Mouse (Mus musculus) hindbrain, postnatal 0 days (tissue): ENCODE data around the gene Ubtd1. TPM values are rescaled to one million over a fixed set of nuclear protein-coding genes. Genes with fewer than 3 reads are reported as not detected.

Experiments used
- ATAC-seq: fragments of 200-750 bp; cut with Nextera tagmentation; 2 replicates; pipeline ENCODE4 v1.8.0; 2017; ENCODE audit warnings: mild to moderate bottlenecking, moderate TSS enrichment, moderate library complexity
- DNase-seq: peaks from one replicate; pipeline ENCODE4 v3.0.0-alpha.2; 2015; ENCODE audit warnings: low spot score
- H3K27ac ChIP-seq: fragments of 300-500 bp; sonication (generic); 2 replicates; pipeline ENCODE4 v1.5.1; 2014; ENCODE audit warnings: mild to moderate bottlenecking
- H3K27me3 ChIP-seq: fragments of 300-500 bp; sonication (generic); 2 replicates; pipeline ENCODE4 v1.6.1; 2014; ENCODE audit warnings: low read length, mixed read lengths; ENCODE audit not compliant: insufficient read depth
- H3K36me3 ChIP-seq: fragments of 300-500 bp; sonication (generic); 2 replicates; pipeline ENCODE4 v1.6.1; 2014; ENCODE audit warnings: low read length, mixed read lengths; ENCODE audit not compliant: insufficient read depth
- H3K4me1 ChIP-seq: fragments of 300-500 bp; sonication (generic); 2 replicates; pipeline ENCODE4 v1.6.1; 2014; ENCODE audit warnings: antibody characterized with exemption, low read length, mixed read lengths; ENCODE audit not compliant: insufficient read depth
- H3K4me2 ChIP-seq: fragments of 300-500 bp; sonication (generic); 2 replicates; pipeline ENCODE4 v1.6.1; 2014; ENCODE audit warnings: low read depth, mild to moderate bottlenecking, low read length, moderate library complexity, mixed read lengths
- H3K4me3 ChIP-seq: fragments of 300-500 bp; sonication (generic); 2 replicates; pipeline ENCODE4 v1.5.1; 2014; ENCODE audit warnings: low read length
- H3K9ac ChIP-seq: fragments of 300-500 bp; sonication (generic); replicated peaks from 2 replicates; pipeline ENCODE4 v1.6.1; 2014; ENCODE audit warnings: mild to moderate bottlenecking, low read length, moderate library complexity, mixed read lengths
- H3K9me3 ChIP-seq: fragments of 300-500 bp; sonication (generic); 2 replicates; pipeline ENCODE4 v1.6.1; 2016; ENCODE audit warnings: low read length, mixed read lengths
- CTCF ChIP-seq: IDR thresholded peaks from 2 replicates; pipeline ENCODE4 v1.5.1; 2016; ENCODE audit warnings: antibody characterized with exemption, control low read depth, low read depth
- whole genome bisulfite sequencing: fragments of 180-500 bp; shearing (Covaris S2); extraction: QIAGEN DNeasy Blood & Tissue Kit; methylation state at CpG from one replicate; pipeline ENCODE4 v1.1.7; 2014; 5-methylcytosine and 5-hydroxymethylcytosine counted together
- polyA plus RNA-seq: library from polyadenylated mRNA; unstranded; fragments of >200 nt; fragmentation: Nextera tagmentation; extraction: Ambion mirVana; gene quantifications from 2 replicates; pipeline ENCODE4 v1.2.1, GENCODE M21; 2015
- total RNA-seq: library from RNA; depleted of rRNA; stranded (reverse); fragments of >200 nt; gene quantifications from 2 replicates; pipeline ENCODE4 v1.2.3, GENCODE M21; 2014

Ubtd1 gene
- total and polyA plus RNA-seq, 2 experiments from 2014 or later: 14.1 to 19.9 TPM

GRCm38 (mm10) chr19:42037167-42037702 lies 55.7 kb downstream of the Ubtd1 start:
- no peaks in the 10 kb centered on the region for H3K9me3 ChIP-seq
- H3K4me2 ChIP-seq: no peak overlapping the region
- TF ChIP-seq CTCF: no peak
- H3K4me1 ChIP-seq: no peaks in the 10 kb centered on the region
- no peak overlapping the region for H3K9ac ChIP-seq
- H3K27ac ChIP-seq: no peak overlapping the region
- ATAC-seq (no peak), DNase-seq (no peak)
- H3K4me3 ChIP-seq: no peak overlapping the region
- H3K27me3 ChIP-seq: no peaks in the 10 kb centered on the region
- no peaks in the 10 kb centered on the region for H3K36me3 ChIP-seq
- WGBS: 79% methylated on average over 11 of the region's 11 CpGs

GRCm38 (mm10) chr19:42038310-42038709 lies 56.7 kb downstream of the Ubtd1 start:
- DNase-seq: no peak
- Histone ChIP-seq H3K36me3 (no peaks in the 10 kb centered on the region), H3K4me1 (no peaks in the 10 kb centered on the region), H3K4me2 (no peak overlapping the region), H3K27me3 (no peaks in the 10 kb centered on the region), H3K9me3 (no peaks in the 10 kb centered on the region), H3K9ac (no peak overlapping the region), H3K4me3 (no peak overlapping the region), H3K27ac (no peak overlapping the region)
- 92% methylated on average over 12 of the region's 12 CpGs for WGBS
- TF ChIP-seq CTCF: no peak
- ATAC-seq: no peak

GRCm38 (mm10) chr19:42043988-42044387 lies 62.4 kb downstream of the Ubtd1 start:
- no peak overlapping the region for H3K27ac ChIP-seq

GRCm38 (mm10) chr19:42045269-42046102 lies 63.9 kb downstream of the Ubtd1 start, which contains the start of gene Hoga1:
Gene Hoga1, plus strand, starts transcription at chr19:42045610.
- H3K27ac ChIP-seq: no peak within 1 kb of the TSS
- ATAC-seq: peak; percentile 95
- no peaks in the 10 kb centered on the region for H3K27me3 ChIP-seq
- peak within 1 kb of the TSS; percentile 25 for H3K4me3 ChIP-seq
- peak; percentile 82 for DNase-seq
- H3K9me3 ChIP-seq: no peaks in the 10 kb centered on the region
- peak within 1 kb of the TSS; percentile 56 for H3K4me2 ChIP-seq
- WGBS: 24% methylated on average over 23 of the region's 23 CpGs
- peaks cover 4% of the 10 kb centered on the region; the same call in 1 of the 2 replicates for H3K4me1 ChIP-seq
- H3K36me3 ChIP-seq: no peaks in the 10 kb centered on the region
- 0 out of 2 replicates have a peak within 1 kb of the TSS, but pooled peaks have one; percentile 17 for H3K9ac ChIP-seq
- TF ChIP-seq CTCF: peak; percentile 89

More at GRCm38 (mm10) chr19:42043988-42044387, 62.4 kb downstream of the Ubtd1 start:
- Histone ChIP-seq H3K4me1 (peaks cover 4% of the 10 kb centered on the region; the same call in 1 of the 2 replicates), H3K27me3 (no peaks in the 10 kb centered on the region), H3K9ac (no peak overlapping the region), H3K4me2 (no peak overlapping the region), H3K4me3 (no peak overlapping the region), H3K9me3 (no peaks in the 10 kb centered on the region), H3K36me3 (no peaks in the 10 kb centered on the region)
- ATAC-seq (no peak), DNase-seq (no peak)
- WGBS: 97% methylated on average over 6 of the region's 6 CpGs
- no peak for TF ChIP-seq CTCF

- DNase-seq (no peak), ATAC-seq (no peak)
- WGBS: 78% methylated on average over 1 of the region's 1 CpGs
- H3K36me3 ChIP-seq: no peaks in the 10 kb centered on the region
- peaks cover 4% of the 10 kb centered on the region; the same call in 1 of the 2 replicates for H3K4me1 ChIP-seq
- no peak for TF ChIP-seq CTCF
- no peak overlapping the region for H3K27ac ChIP-seq
- no peaks in the 10 kb centered on the region for H3K27me3 ChIP-seq
- no peak overlapping the region for H3K4me2 ChIP-seq
- H3K9me3 ChIP-seq: no peaks in the 10 kb centered on the region
- no peak overlapping the region for H3K9ac ChIP-seq
- H3K4me3 ChIP-seq: no peak overlapping the region
Observed at GRCm38 (mm10) chr19:42050251-42050650, 68.7 kb downstream of the Ubtd1 start.

GRCm38 (mm10) chr19:42051351-42051750 lies 69.8 kb downstream of the Ubtd1 start:
- Histone ChIP-seq H3K4me1 (no peaks in the 10 kb centered on the region), H3K36me3 (no peaks in the 10 kb centered on the region), H3K9ac (no peak overlapping the region), H3K4me3 (no peak overlapping the region), H3K27ac (no peak overlapping the region), H3K9me3 (no peaks in the 10 kb centered on the region), H3K4me2 (no peak overlapping the region), H3K27me3 (no peaks in the 10 kb centered on the region)
- ATAC-seq (no peak), DNase-seq (no peak)
- WGBS: 86% methylated on average over 3 of the region's 3 CpGs
- no peak for TF ChIP-seq CTCF
